Mouse (Mus musculus) hindbrain, embryonic 10.5 days (tissue): ENCODE measurements around the gene B4galnt3. TPM values are rescaled to one million over a fixed set of nuclear protein-coding genes. Genes with fewer than 3 reads are reported as not detected.
"Not testable (repeated sequence)": the region's sequence is repeated elsewhere in the genome, so short reads cannot be mapped to it uniquely, and the experiment has no call there.

Experiments
- DNase-seq: peaks from one replicate; pipeline ENCODE4 v3.0.0-alpha.2; 2017; ENCODE audit warnings: low spot score
- H3K27ac ChIP-seq: fragments of 300-500 bp; sonication (generic); 2 replicates; pipeline ENCODE4 v1.5.1; 2016; ENCODE audit warnings: mild to moderate bottlenecking, moderate library complexity
- H3K27me3 ChIP-seq: fragments of 300-500 bp; sonication (generic); 2 replicates; pipeline ENCODE4 v1.6.1; 2016; ENCODE audit warnings: mild to moderate bottlenecking; ENCODE audit not compliant: poor library complexity, insufficient read depth, severe bottlenecking
- H3K36me3 ChIP-seq: fragments of 300-500 bp; sonication (generic); 2 replicates; pipeline ENCODE4 v1.6.1; 2016; ENCODE audit warnings: mild to moderate bottlenecking, moderate library complexity
- H3K4me1 ChIP-seq: fragments of 300-500 bp; sonication (generic); replicated peaks from 2 replicates; pipeline ENCODE4 v1.6.1; 2016; ENCODE audit warnings: mild to moderate bottlenecking
- H3K4me3 ChIP-seq: fragments of 300-500 bp; sonication (generic); 2 replicates; pipeline ENCODE4 v1.5.1; 2016; ENCODE audit warnings: mild to moderate bottlenecking, moderate library complexity
- H3K9me3 ChIP-seq: fragments of 300-500 bp; sonication (generic); 2 replicates; pipeline ENCODE4 v1.6.1; 2016; ENCODE audit warnings: mild to moderate bottlenecking, moderate library complexity
- WGBS: fragments of 180-500 bp; shearing (Covaris S2); methylation state at CpG from one replicate; pipeline ENCODE4 v1.1.7; 2016; 5-methylcytosine and 5-hydroxymethylcytosine counted together
- polyA plus RNA-seq: library from polyadenylated mRNA; unstranded; fragments of >200 nt; fragmentation: Nextera tagmentation; extraction: Ambion mirVana; gene quantifications from 2 replicates; pipeline ENCODE4 v1.2.1, GENCODE M21; 2016

The B4galnt3 gene
- polyA plus RNA-seq, 1 experiment from 2014 or later = 0.18 TPM

- H3K4me1 ChIP-seq = peaks cover 11% of the 10 kb centered on the region; the same call in 1 of the 2 replicates
- WGBS = 29% methylated on average over 6 of the region's 6 CpGs
- peaks cover 2% of the 10 kb centered on the region; the same call in 1 of the 2 replicates for H3K27me3 ChIP-seq
- peak; percentile 25 for DNase-seq
- no peaks in the 10 kb centered on the region for H3K9me3 ChIP-seq
- H3K4me3 ChIP-seq = no peak overlapping the region
- no peaks in the 10 kb centered on the region for H3K36me3 ChIP-seq
- H3K27ac ChIP-seq = no peak overlapping the region
Measured at GRCm38 (mm10) chr6:120301137-120301536, 6.8 kb upstream of the B4galnt3 start.

GRCm38 (mm10) chr6:120296589-120296988 is 2.2 kb upstream of the B4galnt3 start:
- not testable (repeated sequence) for H3K9me3 ChIP-seq, H3K4me3 ChIP-seq, DNase-seq, H3K36me3 ChIP-seq, H3K27ac ChIP-seq
- peaks cover 15% of the 10 kb centered on the region for H3K4me1 ChIP-seq
- peaks cover 44% of the 10 kb centered on the region for H3K27me3 ChIP-seq
- WGBS = 98% methylated on average over 2 of the region's 2 CpGs

- DNase-seq = no peak
- Histone ChIP-seq H3K27ac (peak overlapping the region; percentile 81), H3K36me3 (no peaks in the 10 kb centered on the region), H3K27me3 (peaks cover 47% of the 10 kb centered on the region), H3K4me1 (peaks cover 15% of the 10 kb centered on the region), H3K4me3 (peak overlapping the region; percentile 79), H3K9me3 (no peaks in the 10 kb centered on the region)
- under 1% methylated on average over 16 of the region's 16 CpGs for WGBS
Measured at GRCm38 (mm10) chr6:120294785-120295133, 400 bp upstream of the B4galnt3 start.

GRCm38 (mm10) chr6:120291396-120292009 is 2.9 kb downstream of the B4galnt3 start:
- Histone ChIP-seq H3K9me3 (no peaks in the 10 kb centered on the region), H3K27me3 (peaks cover 47% of the 10 kb centered on the region), H3K27ac (no peak overlapping the region), H3K4me1 (peaks cover 20% of the 10 kb centered on the region), H3K4me3 (no peak overlapping the region), H3K36me3 (no peaks in the 10 kb centered on the region)
- DNase-seq = no peak
- 95% methylated on average over 7 of the region's 7 CpGs for WGBS

GRCm38 (mm10) chr6:120289430-120289829 is 4.9 kb downstream of the B4galnt3 start:
- WGBS = 87% methylated on average over 4 of the region's 4 CpGs
- H3K4me1 ChIP-seq = peaks cover 14% of the 10 kb centered on the region; the same call in 1 of the 2 replicates
- DNase-seq = no peak
- H3K27me3 ChIP-seq = peaks cover 28% of the 10 kb centered on the region
- H3K27ac ChIP-seq = no peak overlapping the region
- H3K4me3 ChIP-seq = no peak overlapping the region
- H3K9me3 ChIP-seq = no peaks in the 10 kb centered on the region
- H3K36me3 ChIP-seq = no peaks in the 10 kb centered on the region

- DNase-seq = no peak
- no peak overlapping the region for H3K4me3 ChIP-seq
- H3K27me3 ChIP-seq = peaks cover 19% of the 10 kb centered on the region
- H3K27ac ChIP-seq = no peak overlapping the region
- H3K9me3 ChIP-seq = no peaks in the 10 kb centered on the region
- WGBS = 45% methylated on average over 7 of the region's 7 CpGs
- H3K36me3 ChIP-seq = no peaks in the 10 kb centered on the region
- peaks cover 5% of the 10 kb centered on the region; the same call in 1 of the 2 replicates for H3K4me1 ChIP-seq
Measured at GRCm38 (mm10) chr6:120288541-120288940, 5.8 kb downstream of the B4galnt3 start.

- WGBS = 88% methylated on average over 9 of the region's 9 CpGs
- DNase-seq = no peak
- Histone ChIP-seq H3K36me3 (no peaks in the 10 kb centered on the region), H3K27ac (no peak overlapping the region), H3K4me1 (0 out of 2 replicates have a peak, but pooled peaks cover 5% of the 10 kb centered on the region), H3K9me3 (no peaks in the 10 kb centered on the region), H3K27me3 (peaks cover 7% of the 10 kb centered on the region; the same call in 1 of the 2 replicates), H3K4me3 (no peak overlapping the region)
Measured at GRCm38 (mm10) chr6:120287279-120287678, 7.1 kb downstream of the B4galnt3 start.

GRCm38 (mm10) chr6:120276874-120277449 is 17.4 kb downstream of the B4galnt3 start:
- WGBS = 85% methylated on average over 7 of the region's 7 CpGs
- Histone ChIP-seq H3K4me3 (no peak overlapping the region), H3K9me3 (no peaks in the 10 kb centered on the region), H3K27me3 (no peaks in the 10 kb centered on the region), H3K27ac (no peak overlapping the region), H3K36me3 (no peaks in the 10 kb centered on the region), H3K4me1 (peaks cover 10% of the 10 kb centered on the region; the same call in 1 of the 2 replicates)
- no peak for DNase-seq

GRCm38 (mm10) chr6:120275301-120275700 is 19.1 kb downstream of the B4galnt3 start:
- no peaks in the 10 kb centered on the region for H3K9me3 ChIP-seq
- H3K4me1 ChIP-seq = peaks cover 10% of the 10 kb centered on the region; the same call in 1 of the 2 replicates
- DNase-seq = no peak
- H3K27me3 ChIP-seq = no peaks in the 10 kb centered on the region
- H3K36me3 ChIP-seq = no peaks in the 10 kb centered on the region
- no peak overlapping the region for H3K27ac ChIP-seq
- no peak overlapping the region for H3K4me3 ChIP-seq
- 68% methylated on average over 6 of the region's 6 CpGs for WGBS

- no peaks in the 10 kb centered on the region for H3K36me3 ChIP-seq
- no peaks in the 10 kb centered on the region for H3K27me3 ChIP-seq
- no peak overlapping the region for H3K4me3 ChIP-seq
- peaks cover 10% of the 10 kb centered on the region; the same call in 1 of the 2 replicates for H3K4me1 ChIP-seq
- H3K9me3 ChIP-seq = no peaks in the 10 kb centered on the region
- no peak overlapping the region for H3K27ac ChIP-seq
- DNase-seq = no peak
- 66% methylated on average over 4 of the region's 4 CpGs for WGBS
Measured at GRCm38 (mm10) chr6:120274887-120275286, 19.5 kb downstream of the B4galnt3 start.

GRCm38 (mm10) chr6:120274181-120274580 is 20.2 kb downstream of the B4galnt3 start:
- peaks cover 10% of the 10 kb centered on the region; the same call in 1 of the 2 replicates for H3K4me1 ChIP-seq
- H3K9me3 ChIP-seq = no peaks in the 10 kb centered on the region
- no peak overlapping the region for H3K4me3 ChIP-seq
- no peak overlapping the region for H3K27ac ChIP-seq
- DNase-seq = no peak
- H3K27me3 ChIP-seq = no peaks in the 10 kb centered on the region
- 79% methylated on average over 8 of the region's 8 CpGs for WGBS
- H3K36me3 ChIP-seq = no peaks in the 10 kb centered on the region

- 61% methylated on average over 6 of the region's 6 CpGs for WGBS
- no peak overlapping the region for H3K27ac ChIP-seq
Measured at GRCm38 (mm10) chr6:120264151-120264550, 30.2 kb downstream of the B4galnt3 start.

GRCm38 (mm10) chr6:120263608-120264007 is 30.8 kb downstream of the B4galnt3 start:
- peaks cover 19% of the 10 kb centered on the region for H3K4me1 ChIP-seq
- DNase-seq = no peak
- H3K4me3 ChIP-seq = no peak overlapping the region
- H3K27ac ChIP-seq = no peak overlapping the region
- H3K36me3 ChIP-seq = no peaks in the 10 kb centered on the region
- no peaks in the 10 kb centered on the region for H3K9me3 ChIP-seq
- H3K27me3 ChIP-seq = no peaks in the 10 kb centered on the region
- WGBS = 78% methylated on average over 7 of the region's 7 CpGs

More at GRCm38 (mm10) chr6:120264151-120264550, 30.2 kb downstream of the B4galnt3 start:
- Histone ChIP-seq H3K9me3 (no peaks in the 10 kb centered on the region), H3K36me3 (no peaks in the 10 kb centered on the region), H3K4me3 (no peak overlapping the region), H3K4me1 (peaks cover 19% of the 10 kb centered on the region), H3K27me3 (no peaks in the 10 kb centered on the region)
- no peak for DNase-seq
